Mouse (Mus musculus) embryonic facial prominence, embryonic 11.5 days (tissue): ENCODE data around the gene Cyp2c40. TPM values are rescaled to one million over a fixed set of nuclear protein-coding genes. Genes with fewer than 3 reads are reported as not detected.
"Not testable (repeated sequence)": the region's sequence is repeated elsewhere in the genome, so short reads cannot be mapped to it uniquely, and the experiment has no call there.

Source experiments
- ATAC-seq: fragments of 200-750 bp; cut with Nextera tagmentation; replicated peaks from 2 replicates; pipeline ENCODE4 v1.8.0; 2017; ENCODE audit warnings: low read depth; ENCODE audit not compliant: insufficient number of reproducible peaks, low FRiP score, low TSS enrichment
- DNase-seq: peaks from one replicate; pipeline ENCODE4 v3.0.0-alpha.2; 2015; ENCODE audit warnings: low spot score
- H3K27ac ChIP-seq: fragments of 300-500 bp; sonication (generic); replicated peaks from 2 replicates; pipeline ENCODE4 v1.5.1; 2014; ENCODE audit warnings: mild to moderate bottlenecking, low read depth, low read length, control low read depth
- H3K27me3 ChIP-seq: fragments of 300-500 bp; sonication (generic); 2 replicates; pipeline ENCODE4 v1.6.1; 2014; ENCODE audit warnings: mild to moderate bottlenecking, low read length, moderate library complexity, mixed read lengths; ENCODE audit not compliant: control insufficient read depth, insufficient read depth
- H3K36me3 ChIP-seq: fragments of 300-500 bp; sonication (generic); replicated peaks from 2 replicates; pipeline ENCODE4 v1.6.1; 2014; ENCODE audit warnings: low read depth, mild to moderate bottlenecking, low read length, moderate library complexity, mixed read lengths; ENCODE audit not compliant: control insufficient read depth, insufficient read depth
- H3K4me1 ChIP-seq: fragments of 300-500 bp; sonication (generic); 2 replicates; pipeline ENCODE4 v1.6.1; 2014; ENCODE audit warnings: low read length, mixed read lengths; ENCODE audit not compliant: control insufficient read depth, insufficient read depth
- H3K4me2 ChIP-seq: fragments of 300-500 bp; sonication (generic); 2 replicates; pipeline ENCODE4 v1.6.1; 2014; ENCODE audit warnings: low read depth, mild to moderate bottlenecking, control low read depth, low read length, moderate library complexity
- H3K4me3 ChIP-seq: fragments of 300-500 bp; sonication (generic); 2 replicates; pipeline ENCODE4 v1.5.1; 2014; ENCODE audit warnings: low read depth, low read length, control low read depth
- H3K9ac ChIP-seq: fragments of 300-500 bp; sonication (generic); replicated peaks from 2 replicates; pipeline ENCODE4 v1.6.1; 2014; ENCODE audit warnings: mild to moderate bottlenecking, control low read depth, low read length
- H3K9me3 ChIP-seq: fragments of 300-500 bp; sonication (generic); replicated peaks from 2 replicates; pipeline ENCODE4 v1.6.1; 2016; ENCODE audit warnings: mild to moderate bottlenecking, low read length, inconsistent platforms, mixed read lengths; ENCODE audit not compliant: control insufficient read depth
- WGBS: fragments of 180-500 bp; shearing (Covaris S2); extraction: QIAGEN DNeasy Blood & Tissue Kit; methylation state at CpG from one replicate; pipeline ENCODE4 v1.1.7; 2014; 5-methylcytosine and 5-hydroxymethylcytosine counted together
- polyA plus RNA-seq: library from polyadenylated mRNA; unstranded; fragments of >200 nt; fragmentation: Nextera tagmentation; extraction: Ambion mirVana; gene quantifications from 2 replicates; pipeline ENCODE4 v1.2.1, GENCODE M21; 2014

Cyp2c40 gene
- not detected in 2 replicates for polyA plus RNA-seq

- not testable (repeated sequence) for DNase-seq, H3K4me2 ChIP-seq
- WGBS: 88% methylated on average over 3 of the region's 3 CpGs
Observed at GRCm38 (mm10) chr19:39812714-39813113, at the start of gene Cyp2c40. Gene Cyp2c40, minus strand, starts transcription at chr19:39812814.

GRCm38 (mm10) chr19:39820931-39821330 lies 8.3 kb upstream of the Cyp2c40 start:
- H3K9ac ChIP-seq, H3K36me3 ChIP-seq, H3K27ac ChIP-seq, H3K4me1 ChIP-seq, H3K4me2 ChIP-seq, H3K9me3 ChIP-seq, H3K4me3 ChIP-seq, H3K27me3 ChIP-seq, DNase-seq, ATAC-seq: not testable (repeated sequence)
- WGBS: 81% methylated on average over 2 of the region's 2 CpGs

More at GRCm38 (mm10) chr19:39812714-39813113, at the start of gene Cyp2c40:
- not testable (repeated sequence) for H3K4me3 ChIP-seq, H3K9ac ChIP-seq, H3K27me3 ChIP-seq, H3K9me3 ChIP-seq, H3K27ac ChIP-seq, H3K36me3 ChIP-seq, H3K4me1 ChIP-seq, ATAC-seq

GRCm38 (mm10) chr19:39816400-39816799 lies 3.8 kb upstream of the Cyp2c40 start:
- H3K4me3 ChIP-seq, ATAC-seq, DNase-seq: not testable (repeated sequence)

GRCm38 (mm10) chr19:39815991-39816390 lies 3.4 kb upstream of the Cyp2c40 start:
- not testable (repeated sequence) for H3K36me3 ChIP-seq, H3K4me1 ChIP-seq, H3K9ac ChIP-seq, H3K9me3 ChIP-seq, H3K4me3 ChIP-seq, DNase-seq, H3K27ac ChIP-seq, H3K27me3 ChIP-seq, H3K4me2 ChIP-seq, ATAC-seq
- 72% methylated on average over 4 of the region's 4 CpGs for WGBS

More at GRCm38 (mm10) chr19:39816400-39816799, 3.8 kb upstream of the Cyp2c40 start:
- WGBS: 87% methylated on average over 1 of the region's 1 CpGs
- not testable (repeated sequence) for H3K9ac ChIP-seq, H3K9me3 ChIP-seq, H3K4me2 ChIP-seq, H3K36me3 ChIP-seq, H3K4me1 ChIP-seq, H3K27me3 ChIP-seq, H3K27ac ChIP-seq

- not testable (repeated sequence) for H3K4me1 ChIP-seq, H3K4me3 ChIP-seq, H3K27me3 ChIP-seq, H3K9ac ChIP-seq, H3K9me3 ChIP-seq, H3K27ac ChIP-seq, H3K4me2 ChIP-seq, ATAC-seq, DNase-seq, H3K36me3 ChIP-seq
- 71% methylated on average over 2 of the region's 2 CpGs for WGBS
Observed at GRCm38 (mm10) chr19:39785458-39785857, 27.2 kb downstream of the Cyp2c40 start.

GRCm38 (mm10) chr19:39745357-39745756 lies 67.3 kb downstream of the Cyp2c40 start:
- 62% methylated on average over 1 of the region's 1 CpGs for WGBS

GRCm38 (mm10) chr19:39744361-39744760 lies 68.3 kb downstream of the Cyp2c40 start:
- ATAC-seq, H3K4me3 ChIP-seq, H3K27me3 ChIP-seq, H3K9me3 ChIP-seq, H3K4me2 ChIP-seq, H3K9ac ChIP-seq, DNase-seq, H3K36me3 ChIP-seq, H3K4me1 ChIP-seq, H3K27ac ChIP-seq: not testable (repeated sequence)
- 64% methylated on average over 1 of the region's 1 CpGs for WGBS

More at GRCm38 (mm10) chr19:39745357-39745756, 67.3 kb downstream of the Cyp2c40 start:
- no peaks in the 10 kb centered on the region for H3K4me1 ChIP-seq
- H3K27me3 ChIP-seq: no peaks in the 10 kb centered on the region
- H3K36me3 ChIP-seq: no peaks in the 10 kb centered on the region
- H3K27ac ChIP-seq: no peak overlapping the region
- no peak overlapping the region for H3K4me3 ChIP-seq
- no peak overlapping the region for H3K4me2 ChIP-seq
- H3K9ac ChIP-seq: no peak overlapping the region
- DNase-seq (no peak), ATAC-seq (no peak)
- H3K9me3 ChIP-seq: no peaks in the 10 kb centered on the region

- H3K9ac ChIP-seq: no peak within 1 kb of the TSS
- H3K4me3 ChIP-seq: no peak within 1 kb of the TSS
- H3K27me3 ChIP-seq: no peaks in the 10 kb centered on the region
- no peak within 1 kb of the TSS for H3K4me2 ChIP-seq
- H3K9me3 ChIP-seq: no peaks in the 10 kb centered on the region
- H3K27ac ChIP-seq: no peak within 1 kb of the TSS
- DNase-seq: no peak
- no peaks in the 10 kb centered on the region for H3K36me3 ChIP-seq
- WGBS: 89% methylated on average over 2 of the region's 2 CpGs
- no peak for ATAC-seq
- no peaks in the 10 kb centered on the region for H3K4me1 ChIP-seq
Observed at GRCm38 (mm10) chr19:39740920-39741319, 71.7 kb downstream of the Cyp2c40 start, which contains the start of gene Cyp2c68. Gene Cyp2c68, minus strand, starts transcription at chr19:39741054.
